In the genomic region with DNA sequence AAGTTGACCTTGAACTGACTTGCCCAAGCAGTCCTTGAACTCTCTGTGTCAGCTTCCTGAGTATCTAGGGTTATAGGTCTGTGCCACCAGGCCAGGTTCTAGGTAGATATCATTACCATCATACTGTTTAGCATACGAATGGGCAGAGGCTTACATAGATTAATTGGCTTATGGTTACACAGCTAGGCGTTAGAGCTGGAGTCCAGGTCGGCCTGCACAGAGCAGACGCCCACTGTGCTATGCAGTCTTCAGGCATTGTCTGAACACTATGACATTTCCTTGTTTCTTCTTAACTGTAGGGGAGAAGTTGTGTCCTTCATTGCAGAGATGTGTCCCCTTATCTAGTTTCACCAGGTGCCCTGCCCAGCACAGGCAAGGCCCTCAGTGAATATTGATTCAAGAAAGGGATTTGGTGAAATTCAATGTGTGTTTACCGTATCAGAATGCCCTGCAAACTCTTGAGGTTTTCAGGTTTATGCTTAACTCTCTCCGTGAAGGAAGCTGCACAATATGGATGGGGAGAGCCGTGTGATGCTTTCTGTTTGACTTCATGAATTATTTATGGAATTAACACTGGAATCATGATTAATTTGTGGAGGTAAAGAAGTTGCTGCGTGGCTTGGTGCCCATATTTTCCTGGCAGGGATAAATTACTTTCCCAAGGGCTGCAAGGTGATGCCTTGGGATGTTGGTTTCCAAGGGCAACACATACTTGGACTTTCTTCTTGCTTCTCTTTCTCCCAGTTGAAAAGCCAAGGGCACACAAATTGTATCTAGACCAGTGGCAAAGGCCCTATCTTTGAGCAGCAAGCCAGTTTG, we compare ENCODE assay signal across 26 mouse cellular contexts.
DNase-seq lines count a peak whose midpoint lies in the region; ATAC-seq lines count a peak whose summit lies in the region.
"Had no signal": no experiment of that assay in that cellular context is flagged by ENCODE, and none has a peak within 500 bp of the region (broad histone marks: within the 10 kb centered on the region; RNA-seq: fewer than 3 reads in every experiment).

No protein-coding gene starts in this region.

- 76% methylated on average over 8 of the region's 8 CpGs for WGBS in heart, embryonic 11.5 days (ENCODE audit: insufficient replicate concordance)
- WGBS in kidney, embryonic 15.5 days = 80% methylated on average over 8 of the region's 8 CpGs
- WGBS in forebrain, embryonic 16.5 days = 22% methylated on average over 8 of the region's 8 CpGs
- WGBS in midbrain, embryonic 16.5 days = 41% methylated on average over 8 of the region's 8 CpGs

- ATAC-seq in heart, embryonic 11.5 days (replicated peaks; ENCODE audit: insufficient number of reproducible peaks, low FRiP score, low TSS enrichment) = no peak
- ATAC-seq in kidney, embryonic 15.5 days (replicated peaks; ENCODE audit: low FRiP score) = no peak
- peak; percentile 45 for ATAC-seq in forebrain, embryonic 16.5 days
- peak; percentile 19; the same call in 1 of the 2 replicates for ATAC-seq in midbrain, embryonic 16.5 days
- ATAC-seq: CD4-positive, CD25-positive, alpha-beta regulatory T cell, adult 4 months; inflammation-experienced regulatory T-cells, adult 6 months; liver, embryonic 12.5 days; liver, postnatal 0 days had no signal

- no peaks in the 10 kb centered on the region for H3K27me3 ChIP-seq in heart, embryonic 11.5 days (ENCODE audit: control insufficient read depth, insufficient read depth, low read length)
- no peaks in the 10 kb centered on the region for H3K27me3 ChIP-seq in kidney, embryonic 15.5 days
- H3K27me3 ChIP-seq in forebrain, embryonic 16.5 days (replicated peaks; ENCODE audit: control insufficient read depth, insufficient read depth, low read length) = no peaks in the 10 kb centered on the region
- no peaks in the 10 kb centered on the region for H3K27me3 ChIP-seq in midbrain, embryonic 16.5 days (ENCODE audit: control insufficient read depth, insufficient read depth, low read depth, low read length)
- H3K27me3 ChIP-seq: heart, embryonic 12.5 days; liver, embryonic 12.5 days; neural tube, embryonic 13.5 days; stomach, embryonic 15.5 days had no signal

- H3K4me3 ChIP-seq in heart, embryonic 11.5 days (ENCODE audit: low read depth, low read length) = no peak overlapping the region
- no peak overlapping the region for H3K4me3 ChIP-seq in kidney, embryonic 15.5 days (replicated peaks)
- no peak overlapping the region for H3K4me3 ChIP-seq in forebrain, embryonic 16.5 days (replicated peaks; ENCODE audit: low read length)
- H3K4me3 ChIP-seq in midbrain, embryonic 16.5 days (ENCODE audit: low read depth, low read length) = no peak overlapping the region
- H3K4me3 ChIP-seq: erythroblast, embryonic 14.5 days; heart, embryonic 12.5 days; liver, embryonic 12.5 days; neural tube, embryonic 13.5 days; stomach, embryonic 15.5 days had no signal

- no peak overlapping the region for H3K27ac ChIP-seq in heart, embryonic 11.5 days (ENCODE audit: low read depth, low read length)
- no peak overlapping the region for H3K27ac ChIP-seq in kidney, embryonic 15.5 days
- H3K27ac ChIP-seq in forebrain, embryonic 16.5 days (ENCODE audit: low read length) = 0 out of 2 replicates have a peak overlapping the region, but pooled peaks have one; percentile 19
- no peak overlapping the region for H3K27ac ChIP-seq in midbrain, embryonic 16.5 days (ENCODE audit: low read length)
- H3K27ac ChIP-seq: liver, embryonic 12.5 days; stomach, embryonic 15.5 days had no signal

- H3K4me1 ChIP-seq in heart, embryonic 11.5 days (ENCODE audit: control insufficient read depth, insufficient read depth, low read length) = no peaks in the 10 kb centered on the region
- H3K4me1 ChIP-seq in kidney, embryonic 15.5 days = peaks cover 9% of the 10 kb centered on the region; the same call in 1 of the 2 replicates
- H3K4me1 ChIP-seq in forebrain, embryonic 16.5 days (replicated peaks; ENCODE audit: control insufficient read depth, insufficient read depth, low read length) = peaks cover 23% of the 10 kb centered on the region
- peaks cover 19% of the 10 kb centered on the region for H3K4me1 ChIP-seq in midbrain, embryonic 16.5 days (ENCODE audit: control insufficient read depth, insufficient read depth, low read length)
- H3K4me1 ChIP-seq: heart, embryonic 12.5 days; liver, embryonic 12.5 days; stomach, embryonic 15.5 days had no signal

- no peak overlapping the region for H3K9ac ChIP-seq in heart, embryonic 11.5 days (ENCODE audit: low read depth, low read length)
- H3K9ac ChIP-seq in kidney, embryonic 15.5 days = no peak overlapping the region
- no peak overlapping the region for H3K9ac ChIP-seq in forebrain, embryonic 16.5 days (replicated peaks; ENCODE audit: low read depth, low read length)
- H3K9ac ChIP-seq in midbrain, embryonic 16.5 days (ENCODE audit: low read depth, low read length) = no peak overlapping the region
- H3K9ac ChIP-seq: heart, embryonic 12.5 days; liver, embryonic 12.5 days; liver, postnatal 0 days; neural tube, embryonic 13.5 days; stomach, embryonic 15.5 days had no signal

- peak; percentile 54 for DNase-seq in heart, adult 11 months
- DNase-seq in kidney, postnatal 36 days = peak; percentile 7 to 8
- no peak for DNase-seq in spleen, postnatal 36 days (ENCODE audit: low spot score in 2 of 2)
- DNase-seq: adrenal gland, postnatal 25 days; cerebellum, adult 2 months; cerebellum, postnatal 14 days; gastrocnemius, postnatal 25 days; heart, adult 18-20 months; heart, postnatal 4 days; kidney, adult 11 months; layer of hippocampus, postnatal 36 days; left cerebral cortex, postnatal 4 days; liver, postnatal 0 days; lung, postnatal 36 days; thymus, postnatal 14 days had no signal

- H3K4me2 ChIP-seq in heart, embryonic 11.5 days = no peak overlapping the region
- H3K4me2 ChIP-seq in kidney, embryonic 15.5 days = no peak overlapping the region
- no peak overlapping the region for H3K4me2 ChIP-seq in forebrain, embryonic 16.5 days (ENCODE audit: low read length)
- no peak overlapping the region for H3K4me2 ChIP-seq in midbrain, embryonic 16.5 days (ENCODE audit: low read length)
- H3K4me2 ChIP-seq: heart, embryonic 12.5 days; liver, embryonic 12.5 days; neural tube, embryonic 13.5 days; stomach, embryonic 15.5 days had no signal

- H3K9me3 ChIP-seq in heart, embryonic 11.5 days (replicated peaks; ENCODE audit: control insufficient read depth, low read length) = no peaks in the 10 kb centered on the region
- H3K9me3 ChIP-seq in kidney, embryonic 15.5 days (replicated peaks) = no peaks in the 10 kb centered on the region
- no peaks in the 10 kb centered on the region for H3K9me3 ChIP-seq in forebrain, embryonic 16.5 days (ENCODE audit: control insufficient read depth, low read length)
- H3K9me3 ChIP-seq in midbrain, embryonic 16.5 days (replicated peaks; ENCODE audit: control insufficient read depth, low read length, poor library complexity, severe bottlenecking) = no peaks in the 10 kb centered on the region
- H3K9me3 ChIP-seq: heart, embryonic 12.5 days; neural tube, embryonic 13.5 days; stomach, embryonic 15.5 days had no signal

- H3K36me3 ChIP-seq in heart, embryonic 11.5 days (ENCODE audit: control insufficient read depth, insufficient read depth, low read length) = no peaks in the 10 kb centered on the region
- H3K36me3 ChIP-seq in kidney, embryonic 15.5 days = no peaks in the 10 kb centered on the region
- no peaks in the 10 kb centered on the region for H3K36me3 ChIP-seq in forebrain, embryonic 16.5 days (ENCODE audit: control insufficient read depth, insufficient read depth)
- no peaks in the 10 kb centered on the region for H3K36me3 ChIP-seq in midbrain, embryonic 16.5 days (ENCODE audit: control insufficient read depth, insufficient read depth, low read length)
- H3K36me3 ChIP-seq: heart, embryonic 12.5 days; liver, embryonic 12.5 days; neural tube, embryonic 13.5 days; stomach, embryonic 15.5 days had no signal

Comparison
In these comparisons a context has a peak if more than half of its experiments do, and no peak if none do; other contexts are left out.
1. DNase-seq: peak in heart, adult 11 months (single experiment) and kidney, postnatal 36 days (2 of 2); none in spleen, postnatal 36 days (0 of 2).
2. ATAC-seq: peak in forebrain, embryonic 16.5 days (single experiment) and midbrain, embryonic 16.5 days (single experiment); none in heart, embryonic 11.5 days (single experiment) and kidney, embryonic 15.5 days (single experiment).